Mouse (Mus musculus) small intestine, adult 2 months (tissue): ENCODE data around the gene AB124611.

ENCODE experiments used
- CTCF ChIP-seq: fragments of 200-500 bp; IDR thresholded peaks from 2 replicates; pipeline ENCODE4 v1.5.1; 2012; ENCODE audit warnings: low read depth, mild to moderate bottlenecking, control low read depth, inconsistent platforms, low read length, moderate library complexity, mixed read lengths; ENCODE audit not compliant: insufficient replicate concordance, insufficient read length; ENCODE audit errors: extremely low read depth
- POLR2A ChIP-seq: fragments of 200-500 bp; IDR thresholded peaks from 2 replicates; pipeline ENCODE4 v1.6.1; 2012; ENCODE audit warnings: low read depth, mild to moderate bottlenecking, control low read depth, inconsistent platforms, low read length, moderate library complexity

DNA sequence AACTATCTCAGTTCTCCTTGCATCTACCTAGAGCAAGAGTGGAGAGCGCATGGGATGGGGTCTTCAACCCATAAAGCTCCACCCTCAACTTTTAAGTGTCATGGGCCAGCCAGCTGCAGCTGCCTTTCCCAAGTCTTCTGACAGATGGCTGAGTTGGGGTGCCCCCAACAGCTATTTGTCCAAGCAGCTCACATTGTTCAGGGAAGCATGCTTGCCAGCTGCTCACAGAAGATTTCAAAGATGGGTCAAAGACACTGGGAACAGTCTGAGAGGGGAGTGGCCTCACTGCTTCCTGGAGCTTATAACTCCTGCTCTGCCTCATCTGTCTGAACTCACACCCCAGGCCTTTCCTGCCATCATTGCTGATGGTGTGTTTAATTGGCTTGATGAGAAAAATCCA lies 50.3 kb downstream of the AB124611 start:
- TF ChIP-seq CTCF, result no peak
- TF ChIP-seq POLR2A, result no peak
